Mouse (Mus musculus): Measurements from ENCODE around the gene Mrpl57. TPM values are rescaled to one million over a fixed set of nuclear protein-coding genes. Genes with fewer than 3 reads are reported as not detected.

Gene Mrpl57
- 43.7 to 57.7 TPM (median 51.2 TPM) in 4 replicates for total RNA-seq (2023)

GRCm38 (mm10) chr14:57825788-57826751, at the start of gene Mrpl57, which contains the start of gene Ska3:
Gene Mrpl57 (plus strand): TSS chr14:57826234.
Gene Ska3 (minus strand): TSS chr14:57826185.

GRCm38 (mm10) chr14:57797991-57798931, 27.8 kb upstream of the Mrpl57 start, which contains the start of gene Sap18:
Gene Sap18 (plus strand): TSS chr14:57798180.

Other genes with a start within 250 kb of the Mrpl57 start
- 36.3 to 42.7 TPM (median 39.4 TPM) in 4 replicates for gene Xpo4, start 160.8 kb upstream of the Mrpl57 start, total RNA-seq (2023)
- gene Gm49361, start 80.1 kb upstream of the Mrpl57 start, total RNA-seq (2023): 3.9 TPM in 1 of 4 replicates, not detected in the others
- 90.9 to 112 TPM (median 93.9 TPM) in 4 replicates for gene Lats2, start 67.8 kb upstream of the Mrpl57 start, total RNA-seq (2023)
- gene Sap18, start 28.1 kb upstream of the Mrpl57 start, total RNA-seq (2023): 47.8 to 72.3 TPM (median 64.9 TPM) in 4 replicates
- gene Ska3, start within 50 bp of the Mrpl57 start, total RNA-seq (2023): 0.81 to 3.0 TPM (median 1.3 TPM) in 4 replicates
- 46.5 to 58.0 TPM (median 47.6 TPM) in 4 replicates for gene Zdhhc20, start 64.0 kb downstream of the Mrpl57 start, total RNA-seq (2023)
- 41.8 to 45.0 TPM (median 44.1 TPM) in 4 replicates for gene Micu2, start 173.0 kb downstream of the Mrpl57 start, total RNA-seq (2023)
- gene Fgf9, start 244.3 kb downstream of the Mrpl57 start, total RNA-seq (2023): not detected in 4 replicates

All from B cell, adult 62 days (primary cell).